Mouse (Mus musculus) lung, embryonic 14.5 days (tissue): ENCODE measurements around the gene Prkg2. TPM values are rescaled to one million over a fixed set of nuclear protein-coding genes. Genes with fewer than 3 reads are reported as not detected.
A peak's percentile ranks its signal among the peaks of the same experiment; 100 is the strongest.

Source experiments
- ATAC-seq: fragments of 200-750 bp; cut with Nextera tagmentation; 2 replicates; pipeline ENCODE4 v1.8.0; 2017; ENCODE audit warnings: mild to moderate bottlenecking, moderate TSS enrichment, moderate library complexity; ENCODE audit not compliant: insufficient read depth
- DNase-seq: peaks from one replicate; pipeline ENCODE4 v3.0.0-alpha.2; 2015
- H3K27ac ChIP-seq: fragments of 300-500 bp; sonication (generic); 2 replicates; pipeline ENCODE4 v1.5.1; 2014; ENCODE audit warnings: low read depth, mild to moderate bottlenecking, moderate library complexity
- H3K27me3 ChIP-seq: fragments of 300-500 bp; sonication (generic); 2 replicates; pipeline ENCODE4 v1.6.1; 2014; ENCODE audit warnings: low read length, control low read depth; ENCODE audit not compliant: insufficient read depth
- H3K36me3 ChIP-seq: fragments of 300-500 bp; sonication (generic); 2 replicates; pipeline ENCODE4 v1.6.1; 2014; ENCODE audit warnings: control low read depth; ENCODE audit not compliant: insufficient read depth
- H3K4me1 ChIP-seq: fragments of 300-500 bp; sonication (generic); 2 replicates; pipeline ENCODE4 v1.6.1; 2014; ENCODE audit warnings: antibody characterized with exemption, control low read depth; ENCODE audit not compliant: insufficient read depth
- H3K4me2 ChIP-seq: fragments of 300-500 bp; sonication (generic); 2 replicates; pipeline ENCODE4 v1.6.1; 2014; ENCODE audit warnings: mild to moderate bottlenecking
- H3K4me3 ChIP-seq: fragments of 300-500 bp; sonication (generic); 2 replicates; pipeline ENCODE4 v1.5.1; 2014; ENCODE audit warnings: low read depth, low read length
- H3K9ac ChIP-seq: fragments of 300-500 bp; sonication (generic); 2 replicates; pipeline ENCODE4 v1.6.1; 2014
- H3K9me3 ChIP-seq: fragments of 300-500 bp; sonication (generic); 2 replicates; pipeline ENCODE4 v1.6.1; 2016; ENCODE audit warnings: low read depth, low read length, control low read depth
- CTCF ChIP-seq: IDR thresholded peaks from 2 replicates; pipeline ENCODE4 v1.5.1; 2016; ENCODE audit warnings: antibody characterized with exemption, low read depth
- WGBS: fragments of 180-500 bp; shearing (Covaris S2); extraction: QIAGEN DNeasy Blood & Tissue Kit; methylation state at CpG from one replicate; pipeline ENCODE4 v1.1.7; 2014; 5-methylcytosine and 5-hydroxymethylcytosine counted together
- polyA plus RNA-seq: library from polyadenylated mRNA; unstranded; fragments of >200 nt; fragmentation: Nextera tagmentation; extraction: Ambion mirVana; gene quantifications from 2 replicates; pipeline ENCODE4 v1.2.1, GENCODE M21; 2014

Prkg2 gene
- polyA plus RNA-seq, 1 experiment from 2014 or later, result 2.0 TPM

DNA sequence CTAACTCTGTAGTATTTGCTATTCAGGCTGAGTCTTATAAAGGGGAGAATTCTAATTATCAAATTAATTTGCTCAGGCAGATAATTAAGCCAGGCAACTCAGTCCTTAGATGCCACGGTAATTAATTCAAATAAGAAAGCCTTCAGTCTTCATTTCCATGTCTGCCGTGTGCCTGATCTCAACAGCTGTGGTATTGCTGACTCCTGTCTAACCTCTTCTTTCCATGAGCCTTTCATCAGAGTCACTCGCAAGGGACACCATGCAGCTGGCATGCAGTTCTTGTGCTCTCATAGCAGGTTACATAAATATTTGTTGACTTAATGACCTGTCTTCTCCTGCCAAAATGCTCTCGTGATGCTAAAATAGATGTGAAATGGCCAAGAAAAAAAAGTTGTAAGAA is 41.4 kb downstream of the Prkg2 start:
- Histone ChIP-seq H3K27me3 (no peaks in the 10 kb centered on the region), H3K36me3 (no peaks in the 10 kb centered on the region), H3K9ac (no peak overlapping the region), H3K4me3 (no peak overlapping the region), H3K4me2 (no peak overlapping the region), H3K4me1 (peaks cover 5% of the 10 kb centered on the region; the same call in 1 of the 2 replicates), H3K27ac (no peak overlapping the region), H3K9me3 (no peaks in the 10 kb centered on the region)
- ATAC-seq (peak; percentile 60; the same call in 1 of the 2 replicates), DNase-seq (peak; percentile 79)
- 30% methylated on average over 4 of the region's 4 CpGs for WGBS
- TF ChIP-seq CTCF, result no peak

DNA sequence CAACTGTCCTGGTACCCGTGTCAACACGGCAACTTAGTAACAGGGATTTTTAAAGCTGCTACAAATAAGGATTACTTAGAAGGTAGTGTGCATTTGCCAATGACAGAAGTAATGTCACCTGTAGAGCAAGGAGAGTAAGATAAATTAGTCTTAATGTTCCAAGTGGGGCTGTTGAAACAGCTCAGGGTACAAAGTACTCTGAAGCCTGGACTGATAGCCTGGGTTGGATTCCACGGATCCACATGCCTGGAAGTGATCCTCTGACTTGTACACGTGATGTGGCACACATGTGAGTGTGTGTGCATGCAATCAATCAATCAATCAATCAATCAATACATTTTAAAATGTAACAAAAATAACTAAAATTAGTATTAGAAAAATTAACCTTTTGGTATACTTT is 45.6 kb downstream of the Prkg2 start:
- Histone ChIP-seq H3K4me2 (no peak overlapping the region), H3K27me3 (no peaks in the 10 kb centered on the region), H3K4me1 (0 out of 2 replicates have a peak, but pooled peaks cover under 1% of the 10 kb centered on the region), H3K9ac (no peak overlapping the region), H3K9me3 (no peaks in the 10 kb centered on the region), H3K4me3 (no peak overlapping the region), H3K27ac (no peak overlapping the region), H3K36me3 (no peaks in the 10 kb centered on the region)
- no peak for ATAC-seq
- no peak for TF ChIP-seq CTCF
- no peak for DNase-seq
- 71% methylated on average over 4 of the region's 4 CpGs for WGBS

DNA sequence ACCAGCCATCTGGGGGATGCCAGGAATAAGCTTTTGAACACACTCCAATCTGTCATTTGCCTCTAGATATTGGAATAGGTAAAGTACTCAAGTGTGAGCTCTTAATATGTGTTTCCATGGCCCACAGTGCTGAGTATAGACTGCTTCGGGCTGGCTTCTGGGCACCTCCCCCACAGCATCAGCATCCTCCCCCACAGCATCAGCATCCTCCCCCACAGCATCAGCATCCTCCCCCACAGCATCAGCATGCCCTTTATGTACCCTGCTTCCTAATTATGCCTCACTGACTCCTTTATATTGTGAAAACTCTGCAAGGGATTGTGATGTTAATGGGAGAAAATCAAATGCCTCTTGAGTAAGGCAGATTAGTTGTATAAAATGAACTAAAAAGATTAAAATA is 49.5 kb downstream of the Prkg2 start:
- Histone ChIP-seq H3K27ac (no peak overlapping the region), H3K36me3 (no peaks in the 10 kb centered on the region), H3K9ac (no peak overlapping the region), H3K4me3 (no peak overlapping the region), H3K27me3 (no peaks in the 10 kb centered on the region), H3K4me2 (no peak overlapping the region), H3K4me1 (no peaks in the 10 kb centered on the region), H3K9me3 (no peaks in the 10 kb centered on the region)
- DNase-seq (no peak), ATAC-seq (no peak)
- 64% methylated on average over 1 of the region's 1 CpGs for WGBS
- no peak for TF ChIP-seq CTCF

DNA sequence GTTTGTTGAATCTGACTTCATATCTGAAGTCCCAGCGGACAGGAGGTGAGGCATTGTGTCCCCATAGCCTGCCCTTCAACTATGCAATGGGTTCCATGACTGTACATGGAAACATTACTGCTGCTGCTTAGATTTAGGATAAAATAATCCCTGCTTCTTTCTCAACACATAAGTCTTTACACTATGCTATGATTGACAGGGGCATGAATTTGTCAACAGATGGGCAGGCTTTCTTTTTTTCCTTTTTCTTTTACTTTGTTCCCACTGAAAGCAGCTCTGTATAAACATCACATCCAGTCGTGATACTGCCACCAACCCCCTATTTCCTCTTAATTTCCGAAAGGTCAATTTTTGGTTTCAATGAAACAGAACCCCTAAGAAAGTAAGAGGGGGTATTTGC is 50.0 kb downstream of the Prkg2 start:
- no peaks in the 10 kb centered on the region for H3K36me3 ChIP-seq
- no peak overlapping the region for H3K4me3 ChIP-seq
- H3K27ac ChIP-seq, result no peak overlapping the region
- DNase-seq, result no peak
- H3K4me2 ChIP-seq, result no peak overlapping the region
- ATAC-seq, result no peak
- no peaks in the 10 kb centered on the region for H3K27me3 ChIP-seq
- no peaks in the 10 kb centered on the region for H3K4me1 ChIP-seq
- no peaks in the 10 kb centered on the region for H3K9me3 ChIP-seq
- 62% methylated on average over 3 of the region's 3 CpGs for whole genome bisulfite sequencing
- H3K9ac ChIP-seq, result no peak overlapping the region
- TF ChIP-seq CTCF, result no peak

DNA sequence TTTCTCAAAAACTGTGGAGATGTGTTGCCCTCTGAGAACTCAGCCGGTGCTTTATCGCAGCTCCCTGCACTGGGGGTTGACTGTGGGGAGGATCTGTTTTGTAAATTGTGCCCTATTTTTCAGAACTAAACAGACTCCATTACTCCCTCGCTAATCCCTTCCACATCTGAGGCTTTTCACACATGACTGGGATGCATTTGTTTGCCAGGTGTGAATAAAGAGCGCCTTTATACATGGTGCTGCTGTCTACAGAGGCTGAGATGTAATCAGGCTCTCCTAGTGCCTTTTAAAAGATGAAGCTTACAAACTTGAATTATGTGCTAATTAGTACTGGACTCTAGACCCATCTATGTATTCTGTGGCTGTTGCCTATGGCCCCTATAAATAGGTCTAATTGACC is 50.7 kb downstream of the Prkg2 start:
- ATAC-seq (no peak), DNase-seq (no peak)
- Histone ChIP-seq H3K27ac (no peak overlapping the region), H3K36me3 (no peaks in the 10 kb centered on the region), H3K4me3 (no peak overlapping the region), H3K27me3 (no peaks in the 10 kb centered on the region), H3K4me2 (no peak overlapping the region), H3K4me1 (no peaks in the 10 kb centered on the region), H3K9me3 (no peaks in the 10 kb centered on the region), H3K9ac (no peak overlapping the region)
- 45% methylated on average over 4 of the region's 4 CpGs for WGBS
- no peak for TF ChIP-seq CTCF

DNA sequence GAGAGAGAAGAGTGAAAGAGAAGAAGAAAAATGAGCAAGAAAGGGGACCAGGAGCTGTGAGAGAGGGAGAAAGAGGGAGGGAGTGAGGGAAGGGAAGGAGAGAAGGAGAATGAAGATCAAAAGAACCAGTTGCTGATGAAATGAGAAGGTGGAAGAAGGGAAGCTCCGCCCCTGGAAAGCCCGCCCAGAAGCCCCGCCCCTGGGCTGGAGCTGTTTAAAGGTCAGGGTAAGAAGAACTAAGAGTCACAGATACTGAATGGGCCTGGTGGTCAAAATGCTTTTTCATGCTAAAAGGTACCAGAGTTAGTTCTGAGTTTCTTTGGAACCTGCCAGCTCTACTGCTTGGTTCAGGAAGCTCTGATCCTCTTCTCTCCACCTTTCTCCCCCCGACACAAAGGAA is 51.1 kb downstream of the Prkg2 start:
- Histone ChIP-seq H3K9ac (no peak overlapping the region), H3K27ac (no peak overlapping the region), H3K4me3 (no peak overlapping the region), H3K36me3 (no peaks in the 10 kb centered on the region), H3K4me1 (no peaks in the 10 kb centered on the region), H3K9me3 (no peaks in the 10 kb centered on the region), H3K27me3 (no peaks in the 10 kb centered on the region), H3K4me2 (no peak overlapping the region)
- TF ChIP-seq CTCF, result no peak
- ATAC-seq (no peak), DNase-seq (no peak)
- WGBS, result 20% methylated on average over 4 of the region's 4 CpGs

DNA sequence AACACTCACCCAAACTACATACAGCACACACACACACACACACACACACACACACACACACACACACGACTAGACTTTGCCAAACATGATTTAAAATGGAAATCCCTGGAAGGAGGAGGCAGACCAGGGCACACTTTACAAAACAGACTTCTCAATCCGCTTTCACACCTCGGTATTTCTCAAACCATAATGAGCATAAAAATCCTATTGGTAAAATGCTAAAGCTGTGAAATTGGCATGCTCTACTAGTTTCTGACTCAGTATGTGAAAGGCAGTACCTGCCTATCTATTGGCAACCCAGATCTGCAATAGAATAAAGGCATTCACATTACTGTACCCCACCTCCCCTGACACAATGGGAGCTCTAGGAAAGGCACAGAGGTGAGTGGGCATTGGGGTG is 52.1 kb downstream of the Prkg2 start:
- H3K9me3 ChIP-seq, result no peaks in the 10 kb centered on the region
- no peak overlapping the region for H3K4me2 ChIP-seq
- no peak overlapping the region for H3K9ac ChIP-seq
- ATAC-seq (no peak), DNase-seq (no peak)
- H3K4me3 ChIP-seq, result no peak overlapping the region
- no peaks in the 10 kb centered on the region for H3K4me1 ChIP-seq
- H3K27ac ChIP-seq, result no peak overlapping the region
- 88% methylated on average over 3 of the region's 3 CpGs for WGBS
- no peaks in the 10 kb centered on the region for H3K27me3 ChIP-seq
- H3K36me3 ChIP-seq, result no peaks in the 10 kb centered on the region
- no peak for TF ChIP-seq CTCF

DNA sequence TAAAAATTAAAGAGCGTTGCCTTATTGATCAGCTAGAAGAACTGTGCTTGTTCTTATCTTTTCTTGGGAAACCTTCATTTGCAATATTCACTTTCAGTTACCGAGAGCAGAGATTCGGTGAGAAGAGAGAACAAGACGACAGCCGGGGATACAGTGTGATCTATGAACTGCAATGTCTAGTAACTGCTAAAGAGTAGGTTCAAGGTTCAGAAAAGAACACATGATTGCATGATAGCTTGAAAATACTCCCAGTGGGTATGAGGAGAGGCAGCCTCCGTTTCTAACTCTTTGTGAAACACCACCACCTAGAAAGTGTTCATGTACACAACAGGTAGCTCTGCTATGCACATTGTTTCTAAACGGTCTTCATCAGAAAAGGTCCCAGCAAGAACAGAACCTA is 55.8 kb downstream of the Prkg2 start:
- no peaks in the 10 kb centered on the region for H3K36me3 ChIP-seq
- WGBS, result 62% methylated on average over 7 of the region's 7 CpGs
- TF ChIP-seq CTCF, result no peak
- ATAC-seq, result no peak
- no peak overlapping the region for H3K4me2 ChIP-seq
- no peak for DNase-seq
- H3K4me3 ChIP-seq, result no peak overlapping the region
- H3K9me3 ChIP-seq, result no peaks in the 10 kb centered on the region
- no peaks in the 10 kb centered on the region for H3K27me3 ChIP-seq
- H3K4me1 ChIP-seq, result no peaks in the 10 kb centered on the region
- H3K27ac ChIP-seq, result no peak overlapping the region
- H3K9ac ChIP-seq, result no peak overlapping the region
